Mouse (Mus musculus) neural tube, embryonic 11.5 days (tissue): ENCODE data around the gene Hexim2. TPM values are rescaled to one million over a fixed set of nuclear protein-coding genes. Genes with fewer than 3 reads are reported as not detected.
A peak's percentile ranks its signal among the peaks of the same experiment; 100 is the strongest.

Experiments used
- ATAC-seq: fragments of 200-750 bp; cut with Nextera tagmentation; 2 replicates; pipeline ENCODE4 v1.8.0; 2017; ENCODE audit warnings: moderate number of reproducible peaks, mild to moderate bottlenecking, moderate TSS enrichment, moderate library complexity; ENCODE audit not compliant: insufficient read depth, low FRiP score, low TSS enrichment
- DNase-seq: peaks from one replicate; pipeline ENCODE4 v3.0.0-alpha.2; 2015; ENCODE audit warnings: low spot score
- H3K27ac ChIP-seq: fragments of 300-500 bp; sonication (generic); 2 replicates; pipeline ENCODE4 v1.5.1; 2014; ENCODE audit warnings: low read depth, mild to moderate bottlenecking, low read length
- H3K27me3 ChIP-seq: fragments of 300-500 bp; sonication (generic); 2 replicates; pipeline ENCODE4 v1.6.1; 2014; ENCODE audit warnings: mild to moderate bottlenecking, low read length, mixed read lengths; ENCODE audit not compliant: control insufficient read depth, insufficient read depth
- H3K36me3 ChIP-seq: fragments of 300-500 bp; sonication (generic); 2 replicates; pipeline ENCODE4 v1.6.1; 2014; ENCODE audit warnings: mild to moderate bottlenecking, low read length, moderate library complexity, mixed read lengths; ENCODE audit not compliant: control insufficient read depth, insufficient read depth
- H3K4me1 ChIP-seq: fragments of 300-500 bp; sonication (generic); 2 replicates; pipeline ENCODE4 v1.6.1; 2014; ENCODE audit warnings: low read length, mixed read lengths; ENCODE audit not compliant: control insufficient read depth, insufficient read depth
- H3K4me2 ChIP-seq: fragments of 300-500 bp; sonication (generic); 2 replicates; pipeline ENCODE4 v1.6.1; 2014; ENCODE audit warnings: low read depth, mild to moderate bottlenecking, moderate library complexity
- H3K4me3 ChIP-seq: fragments of 300-500 bp; sonication (generic); 2 replicates; pipeline ENCODE4 v1.5.1; 2014; ENCODE audit warnings: low read depth, low read length
- H3K9ac ChIP-seq: fragments of 300-500 bp; sonication (generic); 2 replicates; pipeline ENCODE4 v1.6.1; 2014; ENCODE audit warnings: mild to moderate bottlenecking, low read length
- H3K9me3 ChIP-seq: fragments of 300-500 bp; sonication (generic); 2 replicates; pipeline ENCODE4 v1.6.1; 2016; ENCODE audit warnings: low read length; ENCODE audit not compliant: control insufficient read depth
- WGBS: fragments of 180-500 bp; shearing (Covaris S2); extraction: QIAGEN DNeasy Blood & Tissue Kit; methylation state at CpG from one replicate; pipeline ENCODE4 v1.1.7; 2014; 5-methylcytosine and 5-hydroxymethylcytosine counted together
- polyA plus RNA-seq: library from polyadenylated mRNA; unstranded; fragments of >200 nt; fragmentation: Nextera tagmentation; extraction: Ambion mirVana; gene quantifications from 2 replicates; pipeline ENCODE4 v1.2.1, GENCODE M21; 2014

Hexim2 gene
- polyA plus RNA-seq, 1 experiment from 2014 or later = 5.8 TPM

DNA sequence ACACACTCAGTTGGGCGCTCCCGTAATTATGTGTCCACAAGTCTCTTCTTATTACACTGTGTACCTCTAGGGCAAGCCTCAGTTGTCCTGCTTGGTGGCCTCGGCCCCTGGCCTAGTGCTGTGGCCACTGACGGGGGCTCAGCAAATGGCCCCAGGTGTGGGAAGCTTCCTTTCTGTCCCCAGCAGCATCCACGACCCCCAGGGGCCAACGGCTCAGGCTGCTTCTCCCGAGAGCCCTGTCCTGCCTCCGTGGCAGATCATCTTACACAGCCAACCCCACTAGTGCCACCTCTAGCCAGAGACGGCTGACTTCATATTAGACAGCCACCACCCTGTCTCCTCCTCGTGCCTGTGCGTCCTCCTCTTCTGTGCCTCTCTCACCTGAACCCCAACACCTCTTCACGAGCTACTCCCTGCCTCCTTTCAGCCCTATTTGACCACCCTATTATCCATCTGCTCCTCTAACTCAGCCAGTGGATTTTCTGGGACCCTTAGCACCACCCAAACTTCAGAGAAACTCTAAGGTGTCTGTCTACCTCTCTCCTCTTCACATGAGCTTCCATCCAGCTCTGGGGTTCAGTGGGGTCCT lies 32.8 kb upstream of the Hexim2 start:
- H3K4me1 ChIP-seq = peaks cover 8% of the 10 kb centered on the region; the same call in 1 of the 2 replicates
- no peak overlapping the region for H3K9ac ChIP-seq
- 56% methylated on average over 12 of the region's 12 CpGs for WGBS

DNA sequence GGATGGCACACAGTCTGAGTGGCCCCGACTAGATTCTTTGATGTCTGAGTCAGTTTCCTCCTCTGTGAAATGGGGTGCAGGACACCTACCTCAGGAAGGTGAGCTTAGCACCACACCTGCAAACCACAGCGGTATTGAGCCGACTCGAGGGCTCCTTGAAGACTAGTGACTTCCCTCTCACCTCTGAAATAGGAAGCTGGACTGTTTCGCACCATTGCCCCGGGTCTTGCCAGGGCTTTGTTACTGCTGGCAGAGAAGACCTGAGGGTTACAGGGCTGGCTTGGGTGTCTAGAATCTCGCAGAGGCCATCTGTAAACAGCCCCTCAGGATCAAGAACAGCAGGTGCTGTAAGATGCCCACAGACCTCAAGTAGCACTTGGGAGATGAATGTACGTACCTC lies 31.9 kb upstream of the Hexim2 start:
- DNase-seq (no peak), ATAC-seq (no peak)
- Histone ChIP-seq H3K27ac (no peak overlapping the region), H3K4me1 (peaks cover 8% of the 10 kb centered on the region; the same call in 1 of the 2 replicates), H3K36me3 (no peaks in the 10 kb centered on the region), H3K9ac (no peak overlapping the region), H3K4me2 (no peak overlapping the region), H3K9me3 (no peaks in the 10 kb centered on the region), H3K27me3 (peaks cover 37% of the 10 kb centered on the region), H3K4me3 (no peak overlapping the region)
- WGBS = 78% methylated on average over 8 of the region's 8 CpGs

More for the DNA sequence above, 32.8 kb upstream of the Hexim2 start:
- Histone ChIP-seq H3K27me3 (peaks cover 37% of the 10 kb centered on the region), H3K4me2 (no peak overlapping the region), H3K4me3 (no peak overlapping the region), H3K27ac (no peak overlapping the region), H3K36me3 (no peaks in the 10 kb centered on the region), H3K9me3 (no peaks in the 10 kb centered on the region)
- no peak for ATAC-seq
- no peak for DNase-seq

- peaks cover 37% of the 10 kb centered on the region for H3K27me3 ChIP-seq
- DNase-seq (peak; percentile 73), ATAC-seq (peak; percentile 40; the same call in 1 of the 2 replicates)
- no peaks in the 10 kb centered on the region for H3K36me3 ChIP-seq
- peak within 1 kb of the TSS; percentile 74 for H3K4me2 ChIP-seq
- under 1% methylated on average over 34 of the region's 34 CpGs for WGBS
- H3K4me1 ChIP-seq = peaks cover 8% of the 10 kb centered on the region; the same call in 1 of the 2 replicates
- H3K4me3 ChIP-seq = peak within 1 kb of the TSS; percentile 43
- peak within 1 kb of the TSS; percentile 45 for H3K9ac ChIP-seq
- no peak within 1 kb of the TSS for H3K27ac ChIP-seq
- no peaks in the 10 kb centered on the region for H3K9me3 ChIP-seq
Measured at GRCm38 (mm10) chr11:103101481-103101865, 30.8 kb upstream of the Hexim2 start, which contains the start of the genes Plcd3 and Acbd4. TSS of gene Plcd3 (minus strand) at chr11:103101658. TSS of gene Acbd4 (plus strand) at chr11:103101682.

DNA sequence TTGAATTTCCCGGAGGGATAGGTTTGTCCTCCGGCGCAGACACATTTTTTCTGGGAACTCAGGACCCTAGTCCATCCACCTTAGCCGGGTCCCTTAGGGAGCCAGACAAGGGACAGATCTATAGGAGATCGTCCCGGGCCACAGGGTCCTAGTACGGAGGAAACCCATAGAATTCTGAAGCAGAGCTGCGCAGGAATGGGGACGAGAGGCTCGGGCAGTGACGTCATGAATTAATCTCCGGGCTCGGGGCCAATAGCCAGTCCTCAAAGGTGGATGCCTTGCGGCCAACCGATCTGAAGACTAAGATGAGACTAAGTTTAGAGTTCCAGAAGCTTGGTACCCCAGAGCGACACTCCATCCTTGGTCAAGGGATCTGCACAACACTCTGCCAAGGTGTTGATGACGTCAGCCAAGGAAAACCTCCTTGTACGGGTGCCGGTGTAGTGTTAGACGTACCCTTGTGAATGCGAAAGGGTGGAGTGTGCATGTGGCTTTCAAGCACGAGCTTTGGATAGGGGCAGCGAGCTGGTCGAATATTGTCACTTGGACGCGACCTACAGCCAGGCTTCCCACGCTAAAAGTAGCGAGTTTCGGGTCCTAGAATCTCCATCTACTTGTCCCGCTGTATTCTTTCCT lies 30.2 kb upstream of the Hexim2 start:
- H3K4me2 ChIP-seq = peak overlapping the region; percentile 74
- peaks cover 8% of the 10 kb centered on the region; the same call in 1 of the 2 replicates for H3K4me1 ChIP-seq
- DNase-seq (peak; percentile 63), ATAC-seq (peak; percentile 42)
- no peak overlapping the region for H3K27ac ChIP-seq
- no peaks in the 10 kb centered on the region for H3K36me3 ChIP-seq
- 4% methylated on average over 30 of the region's 30 CpGs for WGBS
- H3K9ac ChIP-seq = 0 out of 2 replicates have a peak overlapping the region, but pooled peaks have one; percentile 10
- H3K27me3 ChIP-seq = peaks cover 37% of the 10 kb centered on the region
- peak overlapping the region; percentile 43 for H3K4me3 ChIP-seq
- H3K9me3 ChIP-seq = no peaks in the 10 kb centered on the region

DNA sequence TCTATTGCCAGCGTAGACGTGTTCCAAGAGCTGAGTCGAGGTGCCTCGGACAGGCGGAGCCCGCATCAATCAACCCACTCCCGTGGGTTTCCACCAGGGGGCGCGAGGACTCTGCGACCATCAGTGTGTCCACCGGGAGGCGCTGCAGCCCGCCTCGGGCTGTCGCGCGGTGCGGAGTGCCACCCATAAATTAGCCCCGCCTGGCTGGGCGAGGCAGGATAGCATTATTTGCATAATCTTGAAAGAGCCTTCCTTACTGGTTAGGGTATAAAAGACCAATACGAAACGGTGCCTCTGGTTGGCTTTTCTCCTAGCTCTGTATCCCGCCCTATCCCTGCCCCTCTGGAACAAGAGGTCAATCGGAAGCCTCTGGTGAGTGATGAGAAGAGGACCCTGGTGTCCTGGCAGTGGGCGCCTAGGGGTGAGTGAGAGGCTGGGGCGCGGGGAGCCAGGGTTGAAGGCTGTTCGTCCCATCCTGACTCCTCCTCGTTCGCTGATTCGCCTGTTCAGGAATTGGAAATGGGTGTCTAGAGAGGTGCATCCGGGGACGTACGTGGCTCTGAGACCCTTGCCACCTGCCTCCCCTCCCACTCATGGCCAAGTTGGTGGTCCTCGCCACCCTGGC lies 29.4 kb upstream of the Hexim2 start:
- Histone ChIP-seq H3K4me1 (peaks cover 8% of the 10 kb centered on the region; the same call in 1 of the 2 replicates), H3K4me2 (peak overlapping the region; percentile 74), H3K9ac (0 out of 2 replicates have a peak overlapping the region, but pooled peaks have one; percentile 14), H3K27ac (no peak overlapping the region), H3K27me3 (peaks cover 35% of the 10 kb centered on the region), H3K36me3 (no peaks in the 10 kb centered on the region), H3K4me3 (peak overlapping the region; percentile 21), H3K9me3 (no peaks in the 10 kb centered on the region)
- ATAC-seq = peak; percentile 81
- peak; percentile 96 for DNase-seq
- WGBS = 2% methylated on average over 35 of the region's 35 CpGs

DNA sequence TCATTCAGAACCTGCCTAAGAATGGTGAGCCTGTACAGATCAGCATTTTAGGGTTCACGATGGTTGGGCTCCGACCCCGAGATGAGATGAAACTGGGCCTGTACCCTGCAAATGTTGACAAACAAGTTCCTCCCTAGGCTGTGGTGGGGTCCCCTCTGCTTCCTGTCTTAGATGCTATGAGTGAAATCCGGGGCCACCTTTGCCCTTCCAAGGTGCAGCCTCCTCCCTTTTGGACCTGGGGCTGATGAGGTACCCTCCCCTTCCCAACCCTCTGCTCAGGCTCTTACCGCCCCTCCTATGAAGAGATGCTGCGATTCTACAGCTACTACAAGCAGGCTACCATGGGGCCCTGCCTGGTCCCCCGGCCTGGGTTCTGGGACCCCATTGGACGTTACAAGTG lies 28.6 kb upstream of the Hexim2 start:
- H3K36me3 ChIP-seq = no peaks in the 10 kb centered on the region
- 59% methylated on average over 8 of the region's 8 CpGs for WGBS
- peaks cover 34% of the 10 kb centered on the region for H3K27me3 ChIP-seq
- H3K9ac ChIP-seq = no peak overlapping the region
- peak overlapping the region; percentile 74 for H3K4me2 ChIP-seq
- ATAC-seq (no peak), DNase-seq (no peak)
- H3K4me3 ChIP-seq = no peak overlapping the region
- no peak overlapping the region for H3K27ac ChIP-seq
- no peaks in the 10 kb centered on the region for H3K9me3 ChIP-seq
- peaks cover 8% of the 10 kb centered on the region; the same call in 1 of the 2 replicates for H3K4me1 ChIP-seq

DNA sequence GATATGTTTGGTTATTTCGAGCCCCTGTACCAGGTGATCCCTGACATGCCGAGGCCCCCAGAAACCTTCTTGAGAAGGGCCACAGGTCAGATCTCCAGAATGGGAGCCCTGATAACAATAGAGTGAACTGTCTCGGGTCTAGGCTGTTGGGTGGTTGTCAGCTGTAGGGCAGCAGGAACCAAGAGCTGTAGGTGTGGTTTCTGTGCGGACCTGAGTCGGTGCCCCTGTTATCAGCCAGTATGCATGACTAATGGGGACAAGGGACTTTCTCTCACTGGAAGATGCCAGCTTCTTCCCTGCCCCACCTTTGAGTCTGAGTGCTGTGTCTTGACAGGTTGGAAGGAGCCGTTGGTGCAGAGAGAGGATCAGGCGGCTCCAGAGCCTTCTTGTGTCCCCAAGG lies 27.8 kb upstream of the Hexim2 start:
- DNase-seq = no peak
- H3K4me2 ChIP-seq = no peak overlapping the region
- 82% methylated on average over 7 of the region's 7 CpGs for WGBS
- no peak overlapping the region for H3K27ac ChIP-seq
- no peak for ATAC-seq
- no peaks in the 10 kb centered on the region for H3K36me3 ChIP-seq
- no peak overlapping the region for H3K9ac ChIP-seq
- peaks cover 28% of the 10 kb centered on the region for H3K27me3 ChIP-seq
- H3K4me1 ChIP-seq = peaks cover 8% of the 10 kb centered on the region; the same call in 1 of the 2 replicates
- H3K4me3 ChIP-seq = no peak overlapping the region
- no peaks in the 10 kb centered on the region for H3K9me3 ChIP-seq

DNA sequence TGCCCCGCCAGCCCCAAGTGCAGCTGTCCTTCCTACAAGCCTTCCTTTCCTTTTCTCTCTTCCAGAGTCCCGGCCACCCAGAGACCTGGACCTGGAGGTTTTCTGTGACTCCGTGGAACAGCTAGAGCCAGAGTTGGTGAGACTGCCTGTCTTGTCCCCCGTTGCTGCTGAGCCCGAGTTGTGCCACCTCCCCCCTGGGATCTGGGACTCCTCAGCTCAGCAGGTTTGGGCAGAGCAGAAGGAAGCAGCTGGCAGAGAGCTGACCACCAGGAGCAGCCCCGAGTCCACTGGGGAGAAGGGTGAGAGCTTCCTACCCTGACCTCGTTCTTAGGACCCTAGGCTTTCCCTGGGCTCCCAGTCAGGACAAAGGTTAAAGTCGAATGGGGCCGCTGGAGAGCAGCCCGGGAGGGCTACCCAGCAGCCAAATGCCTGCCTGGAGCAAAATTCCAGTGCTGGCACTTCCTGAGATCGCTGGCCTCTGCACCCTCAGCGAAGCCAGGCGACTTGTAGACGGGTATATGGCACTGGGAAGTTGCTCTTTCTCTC lies 27.0 kb upstream of the Hexim2 start:
- peaks cover 20% of the 10 kb centered on the region for H3K27me3 ChIP-seq
- H3K9ac ChIP-seq = no peak overlapping the region
- H3K27ac ChIP-seq = no peak overlapping the region
- no peak for DNase-seq
- WGBS = 61% methylated on average over 14 of the region's 14 CpGs
- no peak for ATAC-seq
- H3K4me3 ChIP-seq = no peak overlapping the region
- no peaks in the 10 kb centered on the region for H3K9me3 ChIP-seq
- H3K36me3 ChIP-seq = no peaks in the 10 kb centered on the region
- H3K4me1 ChIP-seq = peaks cover 8% of the 10 kb centered on the region; the same call in 1 of the 2 replicates
- no peak overlapping the region for H3K4me2 ChIP-seq
